Mouse (Mus musculus) mature B cell (primary cell): ENCODE results near the gene Irgm1.
"Not testable (repeated sequence)": the region's sequence is repeated elsewhere in the genome, so short reads cannot be mapped to it uniquely, and the experiment has no call there.

Experiments used
- in situ Hi-C: fragments of 300-500 bp; cut with MboI; formaldehyde crosslinking; loops from 2 replicates; pipeline ENCODE4 v1.14.3; 2019

Irgm1 gene

GRCm38 (mm10) chr11:48871201-48871772 is at the start of gene Irgm1:
Gene Irgm1 (minus strand): TSS chr11:48871683.
- in situ Hi-C loops = no loop called here

- in situ Hi-C loops = no loop called here
These were observed 46.9 kb upstream of the Irgm1 start for GRCm38 (mm10) chr11:48918380-48918779.

- in situ Hi-C loops = no loop called here
These were observed 42.1 kb upstream of the Irgm1 start for GRCm38 (mm10) chr11:48913611-48914010.

GRCm38 (mm10) chr11:48908459-48908858 is 37.0 kb upstream of the Irgm1 start:
- in situ Hi-C loops = no loop called here

- in situ Hi-C loops = no loop called here
These were observed 30.5 kb upstream of the Irgm1 start, which contains the start of gene Gm5431 for GRCm38 (mm10) chr11:48902021-48902420. Gene Gm5431 (minus strand): TSS chr11:48902214.

- in situ Hi-C loops = not testable (repeated sequence)
These were observed 30.1 kb upstream of the Irgm1 start for GRCm38 (mm10) chr11:48901567-48901930.

- in situ Hi-C loops = not testable (repeated sequence)
These were observed 29.4 kb upstream of the Irgm1 start for GRCm38 (mm10) chr11:48900654-48901566.

GRCm38 (mm10) chr11:48898812-48899431 is 27.4 kb upstream of the Irgm1 start:
- in situ Hi-C loops = no loop called here

GRCm38 (mm10) chr11:48876680-48877079 is 5.2 kb upstream of the Irgm1 start:
- in situ Hi-C loops = no loop called here

- in situ Hi-C loops = not testable (repeated sequence)
These were observed 3.9 kb upstream of the Irgm1 start for GRCm38 (mm10) chr11:48875343-48875837.

- in situ Hi-C loops = no loop called here
These were observed 3.0 kb upstream of the Irgm1 start for GRCm38 (mm10) chr11:48874465-48874864.

- in situ Hi-C loops = no loop called here
These were observed 2.3 kb upstream of the Irgm1 start for GRCm38 (mm10) chr11:48873591-48874290.

GRCm38 (mm10) chr11:48872695-48873300 is 1.3 kb upstream of the Irgm1 start:
- in situ Hi-C loops = no loop called here

- in situ Hi-C loops = no loop called here
These were observed 496 bp upstream of the Irgm1 start for GRCm38 (mm10) chr11:48871817-48872541.

GRCm38 (mm10) chr11:48870781-48871180 is 702 bp downstream of the Irgm1 start:
- in situ Hi-C loops = no loop called here

- in situ Hi-C loops = no loop called here
These were observed 1.9 kb downstream of the Irgm1 start for GRCm38 (mm10) chr11:48869380-48870110.

GRCm38 (mm10) chr11:48866481-48866880 is 5.0 kb downstream of the Irgm1 start:
- in situ Hi-C loops = no loop called here

- in situ Hi-C loops = loop anchor here (5.0 kb wide), 1 partner anchor 233 kb away; no protein-coding TSS in a partner anchor
These were observed 7.7 kb downstream of the Irgm1 start for GRCm38 (mm10) chr11:48863808-48864207.

- in situ Hi-C loops = loop anchor here (5.0 kb wide), 1 partner anchor 234 kb away; no protein-coding TSS in a partner anchor
These were observed 8.6 kb downstream of the Irgm1 start for GRCm38 (mm10) chr11:48862784-48863319.

GRCm38 (mm10) chr11:48859014-48859413 is 12.5 kb downstream of the Irgm1 start:
- in situ Hi-C loops = loop anchor here (5.0 to 10.0 kb wide), 2 partner anchors 72 to 386 kb away; partner anchors contain the start of gene Mgat1
